Comparison of ENCODE assay signal across 13 mouse cellular contexts in the genomic region with DNA sequence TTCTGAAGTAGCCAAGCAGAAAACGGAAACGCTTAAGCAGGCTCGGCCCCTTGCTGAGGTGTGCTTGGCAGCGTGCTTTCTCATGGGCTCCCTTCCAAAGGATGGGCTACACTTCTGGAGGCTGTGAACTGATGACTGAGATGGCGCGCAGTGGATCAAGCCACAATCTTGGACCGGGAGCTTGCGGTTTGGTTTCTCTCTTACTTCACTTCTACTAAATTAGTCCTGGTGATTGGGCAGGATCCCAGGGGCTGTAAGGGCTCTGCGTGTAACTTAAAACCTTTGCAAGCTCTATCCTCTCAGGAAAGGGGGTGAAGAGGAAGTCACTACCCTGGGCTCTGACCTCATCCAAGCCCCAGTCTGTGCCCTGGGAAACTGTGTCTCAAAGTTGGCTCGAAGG. TPM values are rescaled to one million over a fixed set of nuclear protein-coding genes. Genes with fewer than 3 reads are reported as not detected.
DNase-seq lines count a peak whose midpoint lies in the region; ATAC-seq and TF ChIP-seq lines count a peak whose summit lies in the region.
"Had no signal": no experiment of that assay in that cellular context is flagged by ENCODE, and none has a peak within 500 bp of the region (broad histone marks: within the 10 kb centered on the region; RNA-seq: fewer than 3 reads in every experiment).

No protein-coding gene starts in this region.

- no peak overlapping the region for H3K9ac ChIP-seq in hindbrain, postnatal 0 days (replicated peaks; ENCODE audit: low read length)
- no peak overlapping the region for H3K9ac ChIP-seq in intestine, embryonic 16.5 days (ENCODE audit: low read depth, low read length)
- H3K9ac ChIP-seq: liver, postnatal 0 days; midbrain, embryonic 13.5 days had no signal

- no peak overlapping the region for H3K27ac ChIP-seq in hindbrain, postnatal 0 days
- H3K27ac ChIP-seq in hindbrain, embryonic 10.5 days: no peak overlapping the region
- peak overlapping the region; percentile 20; the same call in 1 of the 2 replicates for H3K27ac ChIP-seq in embryonic facial prominence, embryonic 10.5 days (replicated peaks)
- no peak overlapping the region for H3K27ac ChIP-seq in intestine, embryonic 16.5 days (ENCODE audit: low read length)
- H3K27ac ChIP-seq: midbrain, embryonic 13.5 days had no signal

- 54% methylated on average over 10 of the region's 10 CpGs for WGBS in hindbrain, postnatal 0 days
- 77% methylated on average over 10 of the region's 10 CpGs for WGBS in hindbrain, embryonic 10.5 days
- WGBS in embryonic facial prominence, embryonic 10.5 days: 75% methylated on average over 10 of the region's 10 CpGs
- 69% methylated on average over 10 of the region's 10 CpGs for WGBS in intestine, embryonic 16.5 days

- intact Hi-C loops in gastrocnemius, postnatal 36 days (cut with DNase I): no loop called here

- H3K4me1 ChIP-seq in hindbrain, postnatal 0 days (ENCODE audit: insufficient read depth, low read length): no peaks in the 10 kb centered on the region
- H3K4me1 ChIP-seq in hindbrain, embryonic 10.5 days (replicated peaks): no peaks in the 10 kb centered on the region
- H3K4me1 ChIP-seq in embryonic facial prominence, embryonic 10.5 days: peaks cover 7% of the 10 kb centered on the region
- peaks cover 8% of the 10 kb centered on the region for H3K4me1 ChIP-seq in megakaryocyte, embryonic 14.5 days
- H3K4me1 ChIP-seq in intestine, embryonic 16.5 days (ENCODE audit: control insufficient read depth, insufficient read depth, low read length): no peaks in the 10 kb centered on the region
- H3K4me1 ChIP-seq: midbrain, embryonic 13.5 days had no signal

- no peaks in the 10 kb centered on the region for H3K36me3 ChIP-seq in hindbrain, postnatal 0 days (ENCODE audit: insufficient read depth, low read length)
- H3K36me3 ChIP-seq in hindbrain, embryonic 10.5 days: no peaks in the 10 kb centered on the region
- no peaks in the 10 kb centered on the region for H3K36me3 ChIP-seq in embryonic facial prominence, embryonic 10.5 days (replicated peaks)
- no peaks in the 10 kb centered on the region for H3K36me3 ChIP-seq in megakaryocyte, embryonic 14.5 days (replicated peaks; ENCODE audit: low read length)
- H3K36me3 ChIP-seq in intestine, embryonic 16.5 days (ENCODE audit: control insufficient read depth, insufficient read depth, low read length): no peaks in the 10 kb centered on the region
- H3K36me3 ChIP-seq: midbrain, embryonic 13.5 days had no signal

- ATAC-seq in hindbrain, postnatal 0 days: no peak
- ATAC-seq in intestine, embryonic 16.5 days: no peak
- ATAC-seq: liver, postnatal 0 days; midbrain, embryonic 13.5 days had no signal

- H3K4me3 ChIP-seq in hindbrain, postnatal 0 days (ENCODE audit: low read length): no peak overlapping the region
- H3K4me3 ChIP-seq in hindbrain, embryonic 10.5 days: no peak overlapping the region
- H3K4me3 ChIP-seq in embryonic facial prominence, embryonic 10.5 days: no peak overlapping the region
- peak overlapping the region; percentile 30 for H3K4me3 ChIP-seq in megakaryocyte, embryonic 14.5 days (replicated peaks)
- H3K4me3 ChIP-seq in intestine, embryonic 16.5 days (ENCODE audit: low read length): no peak overlapping the region
- H3K4me3 ChIP-seq: midbrain, embryonic 13.5 days had no signal

- H3K27me3 ChIP-seq in hindbrain, postnatal 0 days (ENCODE audit: insufficient read depth, low read length): no peaks in the 10 kb centered on the region
- H3K27me3 ChIP-seq in hindbrain, embryonic 10.5 days (ENCODE audit: insufficient read depth, poor library complexity, severe bottlenecking): no peaks in the 10 kb centered on the region
- H3K27me3 ChIP-seq in embryonic facial prominence, embryonic 10.5 days (replicated peaks; ENCODE audit: low read depth, poor library complexity, severe bottlenecking): no peaks in the 10 kb centered on the region
- no peaks in the 10 kb centered on the region for H3K27me3 ChIP-seq in megakaryocyte, embryonic 14.5 days (replicated peaks)
- no peaks in the 10 kb centered on the region for H3K27me3 ChIP-seq in intestine, embryonic 16.5 days (replicated peaks; ENCODE audit: control insufficient read depth, insufficient read depth, low read length)
- H3K27me3 ChIP-seq: midbrain, embryonic 13.5 days had no signal

- 0 out of 2 replicates have a peak overlapping the region, but pooled peaks have one; percentile 1 for H3K4me2 ChIP-seq in hindbrain, postnatal 0 days (ENCODE audit: low read depth, low read length)
- no peak overlapping the region for H3K4me2 ChIP-seq in intestine, embryonic 16.5 days (ENCODE audit: low read depth, low read length)
- H3K4me2 ChIP-seq: midbrain, embryonic 13.5 days had no signal

- no peak for TF ChIP-seq CTCF in hindbrain, postnatal 0 days (IDR thresholded peaks at IDR 0.05; ENCODE audit: low read depth)

- peak; percentile 63 for DNase-seq in hindbrain, postnatal 0 days (ENCODE audit: low spot score)
- no peak for DNase-seq in hindbrain, embryonic 10.5 days (ENCODE audit: low spot score)
- DNase-seq in embryonic facial prominence, embryonic 10.5 days (ENCODE audit: low spot score): peak; percentile 18
- peak; percentile 19 to 33 for DNase-seq in gastrocnemius, postnatal 36 days
- no peak for DNase-seq in urinary bladder, postnatal 14 days (ENCODE audit: low spot score)
- DNase-seq: adrenal gland, adult 2 months; liver, postnatal 0 days; thymus, postnatal 25 days had no signal

- no peaks in the 10 kb centered on the region for H3K9me3 ChIP-seq in hindbrain, postnatal 0 days (ENCODE audit: low read length)
- H3K9me3 ChIP-seq in hindbrain, embryonic 10.5 days: no peaks in the 10 kb centered on the region
- H3K9me3 ChIP-seq in embryonic facial prominence, embryonic 10.5 days: no peaks in the 10 kb centered on the region
- peaks cover 6% of the 10 kb centered on the region; the same call in 1 of the 2 replicates for H3K9me3 ChIP-seq in megakaryocyte, embryonic 14.5 days
- H3K9me3 ChIP-seq in intestine, embryonic 16.5 days (ENCODE audit: control insufficient read depth, low read length): no peaks in the 10 kb centered on the region
- H3K9me3 ChIP-seq: midbrain, embryonic 13.5 days had no signal

RNA-seq across cellular contexts. Expression of a gene that starts 22.5 kb away (rescaled TPM):
- total RNA-seq in hindbrain, postnatal 0 days (2014; rRNA removed): 0.26 TPM in 1 of 2 replicates, not detected in the other
- polyA plus RNA-seq in hindbrain, postnatal 0 days (2015; fragmentation: Nextera tagmentation; extraction: Ambion mirVana): 0.14 and 0.18 TPM in 2 replicates
- polyA plus RNA-seq in hindbrain, embryonic 10.5 days (2016; fragmentation: Nextera tagmentation; extraction: Ambion mirVana): not detected in 2 replicates
- polyA plus RNA-seq in embryonic facial prominence, embryonic 10.5 days (2016; fragmentation: Nextera tagmentation; extraction: Ambion mirVana): not detected in 2 replicates
- 10 to 100 TPM in 1 of 2 experiments, 1 to 10 TPM in 1; 7.7 to 13.4 TPM for total RNA-seq in gastrocnemius, postnatal 36 days (2021)
- not detected in 2 replicates for polyA plus RNA-seq in megakaryocyte, embryonic 14.5 days (2012; ENCODE audit: insufficient read depth, low replicate concordance)
- 0.21 and 0.44 TPM in 2 replicates for polyA plus RNA-seq in intestine, embryonic 16.5 days (2015; fragmentation: Nextera tagmentation; extraction: Ambion mirVana)
- total RNA-seq: ES-E14; neutrophil, adult 5-6 weeks had no signal
- polyA plus RNA-seq: liver, postnatal 0 days; midbrain, embryonic 13.5 days had no signal

Comparison
In these comparisons a context has a peak if more than half of its experiments do, and no peak if none do; other contexts are left out.
1. DNase-seq: peak in hindbrain, postnatal 0 days (single experiment), embryonic facial prominence, embryonic 10.5 days (single experiment) and gastrocnemius, postnatal 36 days (2 of 2); none in hindbrain, embryonic 10.5 days (single experiment) and urinary bladder, postnatal 14 days (single experiment).